Mouse (Mus musculus): Measurements from ENCODE around the gene Gm20388.

GRCm38 (mm10) chr8:124289481-124290050 is 4378.9 kb downstream of the Gm20388 start:
- TF ChIP-seq GATA1 (IDR thresholded peaks at IDR 0.05; ENCODE audit: borderline replicate concordance, low read length) (no peak), POLR2AphosphoS5 (IDR thresholded peaks at IDR 0.05; ENCODE audit: insufficient replicate concordance, low read depth, low read length) (no peak)

Measured in G1E (cell line).